Mouse (Mus musculus) limb, embryonic 10.5 days (tissue): Measurements from ENCODE around the gene Sox5. TPM values are rescaled to one million over a fixed set of nuclear protein-coding genes. Genes with fewer than 3 reads are reported as not detected.

Experiments used
- DNase-seq: peaks from one replicate; pipeline ENCODE4 v3.0.0-alpha.2; 2017; ENCODE audit warnings: low spot score
- H3K27ac ChIP-seq: fragments of 300-500 bp; sonication (generic); 2 replicates; pipeline ENCODE4 v1.5.1; 2016; ENCODE audit warnings: mild to moderate bottlenecking
- H3K27me3 ChIP-seq: fragments of 300-500 bp; sonication (generic); 2 replicates; pipeline ENCODE4 v1.6.1; 2016; ENCODE audit warnings: low read depth, mild to moderate bottlenecking; ENCODE audit not compliant: poor library complexity, severe bottlenecking
- H3K36me3 ChIP-seq: fragments of 300-500 bp; sonication (generic); 2 replicates; pipeline ENCODE4 v1.6.1; 2016; ENCODE audit warnings: mild to moderate bottlenecking, moderate library complexity
- H3K4me1 ChIP-seq: fragments of 300-500 bp; sonication (generic); 2 replicates; pipeline ENCODE4 v1.6.1; 2016
- H3K4me3 ChIP-seq: fragments of 300-500 bp; sonication (generic); 2 replicates; pipeline ENCODE4 v1.5.1; 2016; ENCODE audit warnings: mild to moderate bottlenecking, moderate library complexity
- H3K9me3 ChIP-seq: fragments of 300-500 bp; sonication (generic); replicated peaks from 2 replicates; pipeline ENCODE4 v1.6.1; 2016; ENCODE audit warnings: mild to moderate bottlenecking
- WGBS: fragments of 180-500 bp; shearing (Covaris S2); methylation state at CpG from one replicate; pipeline ENCODE4 v1.1.7; 2016; 5-methylcytosine and 5-hydroxymethylcytosine counted together
- polyA plus RNA-seq: library from polyadenylated mRNA; unstranded; fragments of >200 nt; fragmentation: Nextera tagmentation; extraction: Ambion mirVana; gene quantifications from 2 replicates; pipeline ENCODE4 v1.2.1, GENCODE M21; 2016

Gene Sox5
- polyA plus RNA-seq, 1 experiment from 2014 or later: 60.8 TPM

DNA sequence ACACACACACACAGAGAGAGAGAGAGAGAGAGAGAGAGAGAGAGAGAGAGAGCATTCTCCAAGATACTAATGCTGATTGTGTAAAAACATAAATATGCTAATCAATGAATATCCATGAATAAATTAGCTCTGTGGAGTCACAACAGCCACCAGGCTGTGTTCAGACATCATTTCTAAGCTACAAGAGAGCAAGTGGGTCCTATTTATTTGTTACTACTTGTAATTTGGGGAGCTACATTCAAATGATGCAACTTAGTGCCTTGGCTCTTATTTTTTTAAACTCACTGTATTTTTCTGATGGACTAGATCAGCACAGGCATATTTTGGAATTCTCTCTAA, 877.1 kb downstream of the Sox5 start:
- Histone ChIP-seq H3K36me3 (peaks cover 4% of the 10 kb centered on the region; the same call in 1 of the 2 replicates), H3K9me3 (no peaks in the 10 kb centered on the region), H3K4me1 (no peaks in the 10 kb centered on the region), H3K27ac (no peak overlapping the region), H3K4me3 (no peak overlapping the region), H3K27me3 (no peaks in the 10 kb centered on the region)
- DNase-seq: no peak

GRCm38 (mm10) chr6:143903981-143904692, 877.6 kb downstream of the Sox5 start:
- no peak for DNase-seq
- H3K27ac ChIP-seq: no peak overlapping the region
- no peaks in the 10 kb centered on the region for H3K9me3 ChIP-seq

DNA sequence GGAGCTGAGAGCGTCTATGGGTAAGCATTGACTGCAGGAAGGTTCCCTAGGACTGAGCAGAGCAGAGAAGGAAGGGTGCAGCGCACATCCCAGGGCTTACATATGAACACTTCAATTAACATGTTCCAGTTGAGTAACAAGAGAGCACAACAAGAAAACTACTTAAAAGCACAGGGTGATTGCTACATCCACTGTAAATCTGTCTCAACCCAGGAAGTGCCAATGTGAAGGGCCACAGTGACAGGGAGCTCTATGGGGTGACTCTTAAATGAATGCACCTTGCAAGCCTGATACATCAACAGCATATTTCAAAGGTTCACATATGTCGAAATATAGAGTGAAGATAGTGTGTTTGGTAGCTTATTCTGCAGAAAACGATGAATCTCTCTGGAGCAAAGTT, 880.9 kb downstream of the Sox5 start:
- H3K36me3 ChIP-seq: no peaks in the 10 kb centered on the region
- no peak overlapping the region for H3K27ac ChIP-seq
- H3K9me3 ChIP-seq: no peaks in the 10 kb centered on the region
- no peaks in the 10 kb centered on the region for H3K4me1 ChIP-seq
- H3K4me3 ChIP-seq: no peak overlapping the region
- no peaks in the 10 kb centered on the region for H3K27me3 ChIP-seq
- 94% methylated on average over 4 of the region's 4 CpGs for WGBS
- no peak for DNase-seq

More at GRCm38 (mm10) chr6:143903981-143904692, 877.6 kb downstream of the Sox5 start:
- Histone ChIP-seq H3K36me3 (peaks cover 4% of the 10 kb centered on the region; the same call in 1 of the 2 replicates), H3K4me3 (no peak overlapping the region), H3K4me1 (no peaks in the 10 kb centered on the region), H3K27me3 (no peaks in the 10 kb centered on the region)
- WGBS: 84% methylated on average over 10 of the region's 10 CpGs

DNA sequence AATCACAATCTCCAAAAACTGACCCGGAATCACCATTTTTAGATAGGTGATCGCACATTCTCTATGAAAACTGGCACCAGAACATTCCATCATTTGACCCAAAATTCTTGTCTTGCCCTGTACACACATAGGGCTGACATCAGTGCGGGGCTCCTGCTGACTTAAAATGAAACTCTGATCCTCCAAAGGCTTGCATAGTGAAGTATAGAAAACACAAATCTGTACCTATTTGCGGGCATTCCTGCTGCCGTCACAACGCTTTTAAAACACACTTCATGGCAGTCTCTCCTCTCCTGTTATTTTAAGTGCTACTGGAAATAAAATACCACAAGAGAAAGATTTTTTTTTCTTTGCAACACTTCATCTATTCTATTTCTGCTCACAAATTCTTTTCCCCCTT, 886.7 kb downstream of the Sox5 start:
- H3K9me3 ChIP-seq: no peaks in the 10 kb centered on the region
- no peak overlapping the region for H3K27ac ChIP-seq
- no peak for DNase-seq
- 0 out of 2 replicates have a peak, but pooled peaks cover 3% of the 10 kb centered on the region for H3K4me1 ChIP-seq
- H3K4me3 ChIP-seq: no peak overlapping the region
- WGBS: 94% methylated on average over 6 of the region's 6 CpGs
- H3K27me3 ChIP-seq: no peaks in the 10 kb centered on the region
- no peaks in the 10 kb centered on the region for H3K36me3 ChIP-seq

DNA sequence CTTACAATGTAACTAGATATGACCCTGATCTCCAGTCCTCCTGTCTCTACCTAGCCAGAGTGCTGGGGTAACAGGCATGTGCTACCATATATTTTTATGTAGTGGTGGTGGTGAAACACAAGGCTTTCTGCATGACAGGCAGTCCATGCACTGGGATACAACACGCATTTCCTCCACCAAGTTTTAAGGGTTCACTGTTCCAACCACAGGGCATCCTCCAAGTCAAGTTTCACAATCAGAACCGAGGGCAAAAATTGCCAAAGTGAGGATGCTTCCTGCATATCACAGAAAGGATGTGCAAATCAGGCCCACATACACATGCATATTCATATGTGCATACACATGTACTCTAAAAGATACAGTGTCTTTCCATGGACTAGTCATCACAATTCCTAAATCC, 888.9 kb downstream of the Sox5 start:
- 95% methylated on average over 2 of the region's 2 CpGs for WGBS
- no peaks in the 10 kb centered on the region for H3K27me3 ChIP-seq
- no peaks in the 10 kb centered on the region for H3K9me3 ChIP-seq
- H3K4me3 ChIP-seq: no peak overlapping the region
- H3K36me3 ChIP-seq: no peaks in the 10 kb centered on the region
- no peak overlapping the region for H3K27ac ChIP-seq
- no peak for DNase-seq
- H3K4me1 ChIP-seq: 0 out of 2 replicates have a peak, but pooled peaks cover 3% of the 10 kb centered on the region

GRCm38 (mm10) chr6:143888556-143888955, 893.2 kb downstream of the Sox5 start:
- Histone ChIP-seq H3K9me3 (no peaks in the 10 kb centered on the region), H3K4me3 (no peak overlapping the region), H3K27me3 (no peaks in the 10 kb centered on the region), H3K36me3 (peaks cover 7% of the 10 kb centered on the region), H3K4me1 (no peaks in the 10 kb centered on the region), H3K27ac (no peak overlapping the region)
- 85% methylated on average over 7 of the region's 7 CpGs for WGBS
- no peak for DNase-seq

DNA sequence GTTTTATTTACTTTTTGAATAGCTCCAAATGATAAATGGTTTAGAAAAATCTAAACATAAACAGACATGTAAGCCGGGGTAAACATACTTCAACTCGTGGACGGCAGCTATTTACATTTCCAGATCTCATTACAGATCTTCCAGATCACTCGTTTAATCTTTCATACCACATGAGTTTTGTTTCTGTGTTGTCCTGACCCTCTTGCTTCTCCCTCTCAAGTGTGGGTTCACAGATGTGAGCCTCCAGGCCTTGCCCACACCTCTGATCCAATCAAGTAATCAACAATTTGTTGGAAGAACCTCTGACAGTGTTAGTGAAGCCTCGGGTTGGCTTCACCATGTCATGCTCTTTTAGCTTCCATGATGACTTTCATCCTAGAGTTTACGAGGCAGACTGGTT, 903.3 kb downstream of the Sox5 start:
- Histone ChIP-seq H3K27me3 (no peaks in the 10 kb centered on the region), H3K9me3 (no peaks in the 10 kb centered on the region), H3K4me1 (no peaks in the 10 kb centered on the region), H3K36me3 (peaks cover 5% of the 10 kb centered on the region; the same call in 1 of the 2 replicates), H3K4me3 (no peak overlapping the region), H3K27ac (no peak overlapping the region)
- DNase-seq: no peak
- 93% methylated on average over 6 of the region's 6 CpGs for WGBS

DNA sequence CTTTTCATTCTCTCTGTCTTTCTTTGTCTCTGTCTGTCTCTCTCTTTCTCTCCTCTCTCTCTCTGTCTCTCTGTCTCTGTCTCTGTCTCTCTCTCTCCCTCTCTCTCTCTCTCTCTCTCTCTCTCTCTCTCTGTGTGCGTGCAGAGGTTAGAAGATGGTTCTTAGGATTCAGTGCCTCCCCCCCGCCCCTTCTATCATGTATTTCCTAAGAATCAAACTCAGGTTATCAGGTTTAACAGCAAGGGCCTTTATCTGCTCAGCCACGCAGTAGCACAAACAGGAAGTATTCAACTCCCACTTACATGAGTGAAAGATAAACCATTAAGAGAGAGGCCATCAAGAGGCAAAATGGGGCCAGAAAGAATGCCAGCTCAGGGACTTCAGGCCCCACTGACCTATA, 913.0 kb downstream of the Sox5 start:
- DNase-seq: no peak
- Histone ChIP-seq H3K27me3 (no peaks in the 10 kb centered on the region), H3K27ac (no peak overlapping the region), H3K9me3 (no peaks in the 10 kb centered on the region), H3K4me1 (peaks cover 11% of the 10 kb centered on the region), H3K4me3 (no peak overlapping the region), H3K36me3 (peaks cover 4% of the 10 kb centered on the region; the same call in 1 of the 2 replicates)
- WGBS: 83% methylated on average over 3 of the region's 3 CpGs

- Histone ChIP-seq H3K27ac (no peak overlapping the region), H3K36me3 (peaks cover 4% of the 10 kb centered on the region; the same call in 1 of the 2 replicates), H3K4me1 (peaks cover 17% of the 10 kb centered on the region), H3K27me3 (no peaks in the 10 kb centered on the region), H3K9me3 (no peaks in the 10 kb centered on the region), H3K4me3 (no peak overlapping the region)
- DNase-seq: no peak
- 72% methylated on average over 3 of the region's 3 CpGs for WGBS
Measured at GRCm38 (mm10) chr6:143868155-143868685, 913.6 kb downstream of the Sox5 start.

- Histone ChIP-seq H3K9me3 (no peaks in the 10 kb centered on the region), H3K27ac (no peak overlapping the region), H3K4me3 (no peak overlapping the region), H3K27me3 (no peaks in the 10 kb centered on the region), H3K36me3 (peaks cover 4% of the 10 kb centered on the region; the same call in 1 of the 2 replicates), H3K4me1 (peaks cover 29% of the 10 kb centered on the region)
- 35% methylated on average over 5 of the region's 5 CpGs for WGBS
- no peak for DNase-seq
Measured at GRCm38 (mm10) chr6:143867029-143867428, 914.7 kb downstream of the Sox5 start.

DNA sequence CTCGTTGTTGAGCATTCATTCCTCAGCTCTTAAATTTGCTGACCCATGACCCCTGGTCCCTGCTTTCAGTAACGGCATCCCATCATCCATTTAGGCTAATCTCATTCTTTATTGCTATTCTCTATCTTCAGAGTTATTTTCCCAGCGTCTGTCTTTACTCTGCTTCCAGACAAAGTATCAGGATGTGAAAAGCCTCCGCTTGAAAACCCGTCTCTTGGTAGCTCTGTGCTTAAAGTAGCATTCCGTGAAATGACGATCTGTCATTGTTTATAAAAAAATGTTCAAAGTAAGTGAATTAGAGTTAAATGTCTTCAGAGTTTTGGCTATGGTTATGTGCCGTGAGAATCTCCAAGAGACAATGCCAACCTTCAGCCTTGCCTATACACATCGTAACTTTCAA, 915.2 kb downstream of the Sox5 start:
- no peak for DNase-seq
- WGBS: 51% methylated on average over 9 of the region's 9 CpGs
- H3K36me3 ChIP-seq: peaks cover 4% of the 10 kb centered on the region; the same call in 1 of the 2 replicates
- H3K27me3 ChIP-seq: no peaks in the 10 kb centered on the region
- no peaks in the 10 kb centered on the region for H3K9me3 ChIP-seq
- H3K4me1 ChIP-seq: peaks cover 33% of the 10 kb centered on the region
- no peak overlapping the region for H3K27ac ChIP-seq
- no peak overlapping the region for H3K4me3 ChIP-seq

GRCm38 (mm10) chr6:143862611-143863110, 919.1 kb downstream of the Sox5 start:
- DNase-seq: no peak
- Histone ChIP-seq H3K27ac (no peak overlapping the region; the same call in 1 of the 2 replicates), H3K4me1 (peaks cover 50% of the 10 kb centered on the region), H3K27me3 (peaks cover 23% of the 10 kb centered on the region; the same call in 1 of the 2 replicates), H3K36me3 (peaks cover 3% of the 10 kb centered on the region; the same call in 1 of the 2 replicates), H3K9me3 (no peaks in the 10 kb centered on the region), H3K4me3 (no peak overlapping the region)
- WGBS: 27% methylated on average over 6 of the region's 6 CpGs

- Histone ChIP-seq H3K36me3 (peaks cover 3% of the 10 kb centered on the region; the same call in 1 of the 2 replicates), H3K4me1 (peaks cover 51% of the 10 kb centered on the region), H3K9me3 (no peaks in the 10 kb centered on the region), H3K4me3 (no peak overlapping the region), H3K27ac (no peak overlapping the region), H3K27me3 (peaks cover 48% of the 10 kb centered on the region; the same call in 1 of the 2 replicates)
- 63% methylated on average over 7 of the region's 7 CpGs for WGBS
- DNase-seq: no peak
Measured at GRCm38 (mm10) chr6:143860036-143860435, 921.7 kb downstream of the Sox5 start.
